Mouse (Mus musculus): Measurements from ENCODE around the gene Gm7298.
"Not testable (repeated sequence)": the region's sequence is repeated elsewhere in the genome, so short reads cannot be mapped to it uniquely, and the experiment has no call there.

Gm7298 gene

DNA sequence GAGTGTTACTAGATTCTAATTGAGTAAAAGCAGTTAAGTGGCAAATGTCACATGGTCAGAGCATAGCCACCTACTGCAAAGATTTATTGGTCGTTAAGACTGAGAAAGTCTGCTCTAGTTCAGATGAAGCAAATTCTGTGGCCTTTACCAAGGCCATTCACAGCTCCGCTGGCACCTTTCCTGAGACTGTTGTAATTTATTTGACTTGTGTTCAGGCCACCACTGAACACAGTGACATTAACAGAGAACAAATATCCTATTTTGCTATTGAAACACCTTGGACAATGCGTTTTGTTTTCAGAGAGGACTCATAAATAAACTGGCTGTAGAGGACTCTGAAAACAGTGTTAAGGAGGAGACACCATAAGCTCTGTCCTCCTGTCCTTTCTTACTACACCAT lies at the start of gene Gm7298:
Gene Gm7298 (plus strand): TSS at position 301 of the 400 bp plus-strand sequence.
- DNase-seq, result no peak

DNA sequence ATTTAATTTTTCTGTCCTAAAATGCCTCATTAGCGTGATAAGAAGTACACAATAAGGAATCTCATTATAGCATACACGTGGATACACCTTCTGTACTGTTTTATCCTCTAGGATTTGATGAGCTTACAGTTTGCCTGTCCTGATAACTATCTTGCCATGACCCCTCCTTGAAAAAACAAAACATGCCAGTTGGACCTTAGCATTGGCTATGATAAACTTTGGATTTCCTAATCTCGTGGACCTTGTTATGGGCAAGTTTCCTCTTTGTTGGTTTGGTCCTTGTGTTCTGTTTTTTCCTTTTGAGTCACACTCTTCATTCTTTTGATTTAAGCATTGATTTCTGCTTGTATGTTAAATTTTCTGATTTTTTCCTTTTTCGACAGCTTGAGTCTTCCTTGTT lies 95.3 kb downstream of the Gm7298 start:
- DNase-seq, result no peak

DNA sequence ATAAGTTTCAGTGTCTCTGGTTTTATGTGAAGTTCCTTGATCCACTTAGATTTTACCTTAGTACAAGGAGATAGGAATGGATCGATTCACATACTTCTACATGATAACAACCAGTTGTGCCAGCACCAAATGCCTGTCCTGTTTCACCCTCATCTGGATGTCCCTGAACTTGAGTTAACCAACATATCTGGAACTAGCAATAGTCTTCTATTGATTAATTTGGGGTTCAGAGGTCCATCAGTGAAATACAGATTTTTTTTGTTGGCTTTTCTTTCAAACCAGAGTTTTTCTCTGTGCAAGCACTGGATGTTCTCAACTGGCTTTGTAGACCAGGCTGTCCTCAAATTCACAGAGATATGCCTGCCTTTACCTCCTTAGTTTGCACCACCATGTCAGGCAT lies 103.6 kb downstream of the Gm7298 start:
- no peak for DNase-seq

DNA sequence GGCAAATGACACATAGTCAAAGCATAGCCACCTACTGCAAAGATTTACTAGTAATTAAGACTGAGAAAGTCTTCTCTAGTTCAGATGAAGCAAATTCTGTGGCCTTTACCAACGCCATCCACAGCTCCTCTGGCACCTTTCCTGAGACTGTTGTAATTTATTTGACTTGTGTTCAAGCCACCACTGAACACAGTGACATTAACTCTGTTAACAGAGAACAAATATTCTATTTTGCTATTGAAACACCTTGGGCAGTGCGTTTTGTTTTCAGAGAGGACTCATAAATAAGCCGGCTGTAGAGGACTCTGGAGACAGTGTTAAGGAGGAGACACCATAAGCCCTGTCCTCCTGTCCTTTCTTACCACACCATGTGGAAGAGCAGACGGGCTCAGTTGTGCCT lies 105.5 kb downstream of the Gm7298 start, which contains the start of gene Mug1:
Gene Mug1 (plus strand): TSS at position 271 of the 400 bp plus-strand sequence.
- not testable (repeated sequence) for DNase-seq

All from lung, postnatal 36 days (tissue).